Mouse (Mus musculus): ENCODE data around the gene Eif4e3.
A peak's percentile ranks its signal among the peaks of the same experiment; 100 is the strongest.

The Eif4e3 gene

DNA sequence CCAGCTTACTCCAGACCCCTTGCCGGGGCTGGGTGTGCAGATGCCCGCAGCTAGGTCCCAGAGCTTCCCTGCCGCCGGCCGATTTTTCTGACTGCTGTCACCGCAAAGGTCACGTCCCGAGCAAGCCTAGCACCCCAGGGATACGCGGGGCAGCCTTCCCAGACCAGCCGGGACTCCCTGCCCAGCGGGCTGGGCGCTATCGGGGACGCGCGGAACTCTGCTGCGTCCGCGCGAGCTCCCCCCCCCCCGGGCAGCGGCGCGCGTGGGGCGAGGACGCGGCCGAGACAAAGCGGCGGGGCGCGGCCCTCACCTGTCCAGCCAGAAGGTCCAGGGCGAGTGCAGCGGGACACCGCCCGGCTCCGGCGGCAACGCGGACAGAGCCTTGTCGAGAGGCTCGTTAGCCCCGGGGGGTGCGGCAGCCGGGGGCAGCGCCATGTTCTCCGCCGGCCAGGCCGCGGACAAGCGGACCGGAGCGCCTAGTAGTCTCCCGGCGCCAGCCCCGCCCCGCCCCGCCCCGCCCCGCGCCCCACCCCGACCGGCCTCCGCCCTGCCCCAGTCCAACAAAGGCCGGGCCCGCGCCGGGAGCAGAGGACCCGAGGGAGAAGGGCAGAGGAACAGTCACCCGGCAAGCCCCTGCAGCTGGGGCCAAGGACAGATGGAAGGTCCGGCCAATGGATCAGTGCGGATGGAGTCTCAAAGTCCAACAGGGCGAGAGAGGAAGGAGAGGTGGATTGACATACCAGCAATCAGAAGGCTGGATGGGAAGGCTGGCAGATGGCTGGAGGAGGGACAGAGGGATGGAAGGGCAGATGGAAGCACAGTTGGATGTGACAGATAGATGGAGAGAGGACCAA is at the start of gene Eif4e3, which contains the start of gene Gm20696:
Gene Eif4e3, minus strand, starts transcription at position 454 of the 854 bp plus-strand sequence.
Gene Gm20696, minus strand, starts transcription at position 480 of the 854 bp plus-strand sequence.
- peak; percentile 88 to 91 for DNase-seq

DNA sequence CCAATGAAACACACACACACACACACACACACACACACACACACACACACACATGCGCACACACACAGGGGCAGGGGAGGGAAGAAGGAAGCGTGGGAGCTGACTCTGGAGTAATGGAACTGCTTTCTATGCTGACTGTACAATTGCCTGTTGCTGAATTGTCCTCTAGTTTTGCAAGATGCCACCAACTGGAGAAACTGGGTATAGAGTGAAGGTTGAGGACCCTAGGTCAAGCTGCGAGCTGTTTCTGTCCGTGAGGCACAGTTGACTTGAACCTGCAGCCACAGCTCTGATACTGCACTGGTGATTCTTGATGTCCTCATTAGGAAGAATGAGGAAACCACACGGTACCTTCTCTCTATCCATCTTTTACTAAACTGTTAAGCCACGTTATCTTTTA is 49.3 kb upstream of the Eif4e3 start:
- no peak for DNase-seq

DNA sequence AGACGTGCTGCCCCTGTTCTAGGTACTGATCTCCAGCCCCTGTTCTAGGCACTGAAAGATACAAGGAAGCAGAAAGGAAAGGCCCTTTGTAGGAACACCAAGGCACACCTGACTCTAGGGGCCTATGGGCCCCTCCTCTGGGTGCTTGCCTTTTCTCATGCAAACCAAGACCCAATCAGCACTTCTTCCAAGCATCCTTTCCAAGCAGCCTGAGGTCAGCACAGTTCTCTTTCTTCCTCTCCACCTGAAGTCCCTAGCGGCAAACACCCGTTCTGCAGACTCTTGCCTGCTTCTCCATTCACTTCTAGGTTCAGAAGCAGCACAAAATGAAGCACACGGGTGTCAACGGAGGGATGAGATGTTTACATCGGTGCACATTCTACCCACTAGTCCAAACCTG is 48.6 kb upstream of the Eif4e3 start:
- no peak for DNase-seq

DNA sequence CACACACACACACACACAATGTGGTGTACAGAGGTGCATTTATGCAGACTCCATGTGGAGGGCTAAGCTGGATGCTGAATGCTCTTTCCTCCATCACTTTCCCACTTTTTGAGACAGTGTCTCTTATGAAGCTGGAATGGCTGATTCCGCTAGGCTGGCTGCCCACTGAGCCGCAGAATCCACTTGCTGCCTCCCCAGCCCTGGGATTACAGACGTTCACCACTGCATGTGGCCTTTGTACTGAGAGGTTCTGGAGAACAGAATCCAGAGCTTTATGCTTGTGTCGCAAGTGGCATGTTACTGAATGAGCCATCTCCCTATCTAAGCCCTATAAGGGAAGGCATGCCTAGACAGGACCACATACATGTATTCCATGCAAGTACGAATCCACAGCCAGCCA is 46.7 kb upstream of the Eif4e3 start:
- DNase-seq: no peak

DNA sequence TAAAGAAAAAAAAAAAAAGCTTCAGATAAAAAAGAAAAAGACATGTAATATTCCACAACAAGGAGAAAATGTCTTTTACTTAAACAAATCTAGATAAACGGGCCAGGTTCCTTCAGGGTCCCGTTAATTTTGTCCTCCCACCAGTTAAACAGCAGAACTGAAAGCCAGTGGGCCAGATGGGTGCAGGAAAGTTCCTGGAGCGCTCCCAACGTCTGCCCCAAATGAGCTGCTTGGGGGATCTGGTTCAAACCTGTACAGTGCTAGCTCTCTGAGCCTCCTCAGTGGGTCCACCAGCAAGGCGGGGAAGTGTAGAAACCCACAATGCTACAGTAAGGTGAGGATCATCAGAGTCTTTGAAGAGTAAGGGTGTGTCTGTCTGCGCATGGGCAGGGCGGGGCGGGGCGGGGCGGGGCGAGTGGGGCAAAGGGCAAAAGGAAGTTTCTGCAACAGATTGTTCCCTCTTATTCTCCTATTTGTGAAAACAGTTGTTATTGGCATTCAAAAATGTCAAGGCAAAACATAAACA is 45.1 kb upstream of the Eif4e3 start:
- no peak for DNase-seq

DNA sequence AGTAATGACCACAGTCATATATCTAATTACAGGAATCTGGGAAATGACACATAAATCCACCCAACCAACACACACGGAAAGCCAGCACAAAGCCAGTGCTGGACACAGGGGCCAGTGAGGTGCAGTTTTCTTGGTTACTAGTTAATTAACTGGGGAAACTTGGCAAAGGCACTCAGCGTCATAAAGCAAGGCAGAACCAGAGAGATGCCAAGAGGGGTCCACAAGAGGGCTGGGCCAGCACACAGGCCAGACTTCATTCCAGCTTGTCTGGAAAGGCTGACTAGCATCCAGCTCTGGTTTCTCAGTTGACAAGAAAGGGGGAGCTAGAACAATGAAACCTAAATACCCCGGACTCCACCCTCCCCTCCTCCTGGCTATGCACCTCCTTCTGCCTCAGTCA is 33.9 kb upstream of the Eif4e3 start:
- DNase-seq: no peak

DNA sequence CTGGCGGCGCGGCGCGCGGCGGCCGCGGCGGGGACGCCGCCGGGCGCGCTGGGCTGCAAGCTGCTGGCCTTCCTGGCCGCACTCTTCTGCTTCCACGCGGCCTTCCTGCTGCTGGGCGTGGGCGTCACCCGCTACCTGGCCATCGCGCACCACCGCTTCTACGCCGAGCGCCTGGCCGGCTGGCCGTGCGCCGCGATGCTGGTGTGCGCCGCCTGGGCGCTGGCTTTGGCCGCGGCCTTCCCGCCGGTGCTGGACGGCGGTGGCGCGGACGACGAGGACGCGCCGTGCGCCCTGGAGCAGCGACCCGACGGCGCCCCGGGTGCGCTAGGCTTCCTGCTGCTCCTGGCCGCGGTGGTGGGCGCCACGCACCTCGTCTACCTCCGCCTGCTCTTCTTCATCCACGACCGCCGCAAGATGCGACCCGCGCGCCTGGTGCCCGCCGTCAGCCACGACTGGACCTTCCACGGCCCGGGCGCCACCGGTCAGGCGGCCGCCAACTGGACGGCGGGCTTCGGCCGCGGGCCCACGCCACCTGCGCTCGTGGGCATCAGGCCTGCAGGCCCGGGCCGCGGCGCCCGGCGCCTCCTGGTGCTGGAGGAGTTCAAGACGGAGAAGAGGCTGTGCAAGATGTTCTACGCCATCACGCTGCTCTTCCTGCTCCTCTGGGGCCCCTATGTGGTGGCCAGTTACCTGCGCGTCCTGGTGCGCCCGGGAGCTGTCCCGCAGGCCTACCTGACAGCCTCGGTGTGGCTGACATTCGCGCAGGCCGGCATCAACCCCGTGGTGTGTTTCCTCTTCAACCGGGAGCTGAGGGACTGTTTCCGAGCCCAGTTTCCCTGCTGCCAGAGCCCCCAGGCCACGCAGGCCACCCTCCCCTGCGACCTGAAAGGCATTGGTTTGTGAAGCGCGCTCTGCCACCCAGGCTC is 26.6 kb upstream of the Eif4e3 start:
- DNase-seq: peak; percentile 64 to 70

DNA sequence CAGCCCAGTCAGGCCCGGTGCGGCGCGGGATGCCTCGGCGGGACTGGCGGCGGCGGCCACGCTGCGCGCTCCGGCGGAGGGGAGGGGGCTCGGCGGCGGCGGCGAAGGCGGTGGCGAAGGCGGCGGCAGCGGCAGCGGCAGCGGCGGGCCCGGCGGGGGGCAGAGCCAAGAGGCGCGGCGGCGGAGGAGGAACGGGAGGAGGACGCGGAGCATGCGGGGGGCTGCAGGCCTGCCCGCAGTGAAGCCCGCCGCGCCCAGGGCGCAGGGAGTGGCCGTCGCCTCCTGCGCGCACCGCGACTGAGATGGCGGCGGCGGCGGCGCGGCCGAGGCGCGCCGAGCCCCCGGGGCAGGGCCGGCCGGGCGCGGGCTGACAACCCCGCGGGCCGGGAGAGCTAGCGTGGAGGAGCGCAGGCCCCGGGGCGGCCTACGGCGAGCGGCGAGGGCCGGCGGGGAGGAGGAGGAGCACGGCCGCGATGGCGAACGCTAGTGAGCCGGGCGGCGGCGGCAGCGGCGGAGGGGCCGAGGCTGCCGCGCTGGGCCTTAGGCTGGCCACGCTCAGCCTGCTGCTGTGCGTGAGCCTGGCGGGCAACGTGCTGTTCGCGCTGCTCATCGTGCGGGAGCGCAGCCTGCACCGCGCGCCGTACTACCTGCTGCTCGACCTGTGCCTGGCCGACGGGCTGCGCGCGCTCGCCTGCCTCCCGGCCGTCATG is 25.8 kb upstream of the Eif4e3 start, which contains the start of gene Gpr27:
Gene Gpr27, plus strand, starts transcription at position 474 of the 710 bp plus-strand sequence.
- DNase-seq: peak; percentile 77 to 80

DNA sequence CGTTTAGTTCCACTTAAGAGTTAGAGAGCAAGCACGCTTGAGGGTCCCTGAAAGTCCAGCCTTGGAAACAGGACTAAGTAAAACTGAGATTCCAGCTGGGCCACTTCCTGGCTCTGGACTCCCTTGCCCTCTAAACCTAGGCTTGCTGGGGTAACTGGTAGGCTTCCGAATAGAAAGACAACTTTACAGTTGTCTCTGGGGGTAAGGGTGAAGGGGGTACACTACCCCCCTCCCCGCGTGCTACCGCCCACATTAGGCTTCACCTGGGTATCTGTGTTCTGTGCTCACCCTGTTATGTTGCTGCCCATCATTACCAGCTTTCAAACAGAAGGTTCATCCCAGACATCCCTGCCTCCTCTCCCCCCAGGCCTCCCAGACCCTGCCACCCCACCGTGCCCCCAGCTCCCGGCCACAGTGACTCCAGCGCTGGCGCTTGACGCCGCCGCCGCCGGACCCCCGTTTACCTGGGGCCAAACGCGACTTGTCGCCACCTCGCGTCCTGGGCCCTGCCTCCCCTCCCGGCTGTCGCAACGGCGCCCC is 25.2 kb upstream of the Eif4e3 start:
- DNase-seq: no peak

DNA sequence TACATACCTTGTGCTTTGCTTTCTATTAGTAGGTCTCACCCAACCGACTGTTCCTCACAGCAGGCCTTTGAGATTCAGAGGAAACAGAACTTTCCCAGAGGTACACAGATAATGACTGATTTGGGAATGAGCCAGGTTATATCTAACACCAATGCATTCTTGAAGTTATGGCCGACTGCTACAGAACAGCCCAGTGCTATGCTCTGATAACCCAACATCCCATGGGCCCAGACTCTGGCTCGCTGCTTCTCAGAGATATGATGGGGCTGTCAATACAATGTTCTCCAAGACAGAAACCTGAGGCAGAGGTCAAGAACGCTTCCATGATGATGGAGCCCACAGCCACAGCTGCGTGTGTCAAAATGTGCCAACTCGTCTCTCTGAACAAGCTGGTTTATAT is 21.9 kb upstream of the Eif4e3 start:
- no peak for DNase-seq

DNA sequence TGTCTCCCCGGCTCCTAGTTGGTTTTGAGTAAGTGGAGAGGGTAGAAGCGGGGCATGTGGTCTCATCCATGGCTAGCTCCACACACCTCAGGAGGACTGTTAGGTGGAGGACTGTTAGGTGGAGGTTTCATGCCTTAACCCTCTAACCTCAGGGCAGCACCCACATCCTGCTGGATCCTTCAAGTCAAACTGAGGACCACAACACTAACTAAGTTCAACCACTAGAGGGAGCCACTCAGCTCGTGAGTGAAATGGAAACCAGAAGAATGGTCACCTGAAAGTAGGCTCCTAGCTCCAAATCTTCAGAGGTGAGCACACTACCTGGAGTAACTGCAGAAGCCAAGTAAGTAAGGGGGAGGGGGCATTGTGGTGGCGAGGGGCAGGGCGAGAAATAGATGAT is 18.3 kb upstream of the Eif4e3 start:
- DNase-seq: no peak

DNA sequence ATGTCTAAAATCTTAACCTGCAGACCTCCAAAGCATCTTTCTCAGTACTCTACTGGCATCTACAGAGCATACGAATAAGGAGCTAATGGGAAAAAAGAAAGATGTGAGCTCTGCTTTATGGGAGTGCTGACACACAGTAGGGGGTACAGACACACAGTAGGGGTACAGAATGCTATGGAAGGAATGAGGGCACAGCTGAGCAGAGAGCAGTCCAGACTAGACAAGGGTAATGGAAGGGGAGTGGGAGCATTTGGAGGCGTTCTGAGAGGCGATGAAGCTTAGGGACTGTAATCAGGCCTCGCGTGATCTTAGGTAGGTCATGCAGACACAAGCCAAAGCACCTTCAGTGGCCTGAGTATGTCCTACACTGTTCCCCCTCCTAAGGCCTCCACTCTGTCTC is 17.4 kb upstream of the Eif4e3 start:
- DNase-seq: no peak

DNA sequence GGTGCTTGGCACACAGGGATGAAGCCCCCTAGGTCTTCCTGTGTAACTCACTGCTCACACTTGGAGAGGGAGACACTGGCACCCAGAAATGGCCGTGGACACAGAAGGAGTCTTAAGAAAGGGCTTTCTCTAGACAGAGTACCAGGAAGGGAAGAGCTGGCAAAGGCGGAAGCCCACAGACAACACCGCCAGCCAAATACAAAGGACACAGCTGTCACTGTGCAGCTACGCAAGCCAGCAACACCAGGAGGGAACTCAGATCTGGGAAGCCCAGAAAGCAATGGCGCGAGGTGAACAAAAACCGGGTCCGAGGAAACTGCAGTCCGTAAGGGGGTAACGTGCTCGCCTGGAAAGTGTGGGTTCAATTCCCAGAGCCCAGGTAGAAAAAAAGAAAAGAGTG is 11.5 kb upstream of the Eif4e3 start:
- DNase-seq: peak; percentile 39 to 41

DNA sequence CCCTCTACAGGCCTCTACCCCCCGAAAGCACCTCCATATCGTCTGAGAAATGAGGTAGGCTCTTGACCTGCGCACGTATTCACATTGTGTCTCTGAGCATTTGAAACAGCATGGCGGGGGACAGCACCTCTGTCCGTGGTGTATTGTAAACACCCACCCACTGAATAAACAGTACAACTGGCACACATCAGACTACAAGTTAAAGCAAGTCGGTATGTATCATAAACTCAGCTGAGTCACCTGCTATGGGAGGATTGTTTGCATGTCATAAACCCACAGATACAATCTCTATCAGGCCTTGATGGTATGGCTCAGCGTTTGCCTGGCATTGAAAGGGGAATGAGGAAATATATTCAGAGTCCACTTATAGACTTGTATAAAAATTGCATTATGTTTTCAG is 10.8 kb upstream of the Eif4e3 start:
- no peak for DNase-seq

DNA sequence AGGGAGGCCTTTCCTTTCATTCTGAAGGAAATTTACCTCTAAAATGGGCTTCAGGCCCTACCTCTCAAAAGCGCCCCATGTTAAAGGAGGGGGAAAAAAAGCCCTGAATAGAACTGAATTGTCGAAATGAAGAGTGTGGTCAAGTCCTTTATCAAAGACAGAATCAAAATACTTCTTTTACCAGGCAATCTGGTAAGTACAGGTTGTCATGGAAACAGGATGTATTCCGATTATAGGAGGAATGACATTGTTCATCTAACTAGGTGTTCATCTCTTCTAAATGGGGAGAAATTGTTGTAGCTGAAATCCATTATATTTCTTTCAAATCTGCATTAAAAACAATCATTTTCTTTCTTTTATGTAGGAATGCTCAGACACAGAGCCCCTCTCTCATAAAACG is 7.9 kb upstream of the Eif4e3 start:
- no peak for DNase-seq

DNA sequence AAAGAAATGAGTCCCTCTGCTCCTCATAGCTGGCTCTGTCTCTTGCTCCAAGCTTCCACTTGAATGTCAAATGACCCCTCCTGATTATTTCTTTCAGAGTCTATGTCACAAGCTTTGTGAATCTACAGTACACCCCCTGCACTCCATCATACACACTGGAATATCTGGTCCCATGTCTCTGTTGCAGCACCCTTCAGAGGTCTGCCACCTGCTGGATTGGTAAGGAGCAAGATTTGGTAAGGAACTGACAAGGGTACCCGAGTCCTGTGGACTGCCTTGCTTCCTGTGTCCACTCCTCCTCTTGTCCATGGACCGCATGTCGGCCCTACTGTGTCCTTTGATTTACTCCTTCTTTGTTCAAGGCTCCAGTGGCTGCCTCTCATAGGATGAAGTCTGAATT is 5.2 kb upstream of the Eif4e3 start:
- no peak for DNase-seq

DNA sequence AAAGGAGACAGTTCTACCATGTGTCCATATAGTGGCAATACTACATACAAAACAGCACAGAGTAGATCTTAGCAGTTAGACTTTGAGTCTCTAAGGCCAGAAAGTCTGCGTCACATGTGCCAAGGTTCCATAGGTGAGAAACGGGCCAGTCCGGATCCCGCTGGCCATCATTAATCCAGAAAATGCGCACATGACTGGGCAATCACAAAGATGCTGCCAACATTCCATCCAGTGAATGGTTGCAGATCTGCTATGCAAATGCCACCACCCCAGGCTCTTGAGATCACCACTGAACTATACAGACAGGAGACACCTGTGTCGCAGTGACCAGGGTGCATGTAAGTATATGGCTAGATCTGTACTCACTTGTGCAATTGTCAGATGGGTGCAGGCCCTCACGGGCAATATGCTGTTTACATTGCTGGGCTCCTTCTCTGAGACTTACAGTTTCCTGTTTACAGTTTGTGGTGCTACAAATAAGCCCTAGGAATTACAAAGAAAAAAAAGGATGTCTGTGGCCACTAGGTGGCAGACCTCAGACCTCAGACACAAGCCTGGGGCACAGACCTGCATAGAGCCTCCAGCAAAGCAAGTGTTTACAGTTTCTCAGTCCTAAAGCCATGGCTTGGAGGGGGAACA is 4.0 kb upstream of the Eif4e3 start:
- peak; percentile 73 to 82 for DNase-seq

DNA sequence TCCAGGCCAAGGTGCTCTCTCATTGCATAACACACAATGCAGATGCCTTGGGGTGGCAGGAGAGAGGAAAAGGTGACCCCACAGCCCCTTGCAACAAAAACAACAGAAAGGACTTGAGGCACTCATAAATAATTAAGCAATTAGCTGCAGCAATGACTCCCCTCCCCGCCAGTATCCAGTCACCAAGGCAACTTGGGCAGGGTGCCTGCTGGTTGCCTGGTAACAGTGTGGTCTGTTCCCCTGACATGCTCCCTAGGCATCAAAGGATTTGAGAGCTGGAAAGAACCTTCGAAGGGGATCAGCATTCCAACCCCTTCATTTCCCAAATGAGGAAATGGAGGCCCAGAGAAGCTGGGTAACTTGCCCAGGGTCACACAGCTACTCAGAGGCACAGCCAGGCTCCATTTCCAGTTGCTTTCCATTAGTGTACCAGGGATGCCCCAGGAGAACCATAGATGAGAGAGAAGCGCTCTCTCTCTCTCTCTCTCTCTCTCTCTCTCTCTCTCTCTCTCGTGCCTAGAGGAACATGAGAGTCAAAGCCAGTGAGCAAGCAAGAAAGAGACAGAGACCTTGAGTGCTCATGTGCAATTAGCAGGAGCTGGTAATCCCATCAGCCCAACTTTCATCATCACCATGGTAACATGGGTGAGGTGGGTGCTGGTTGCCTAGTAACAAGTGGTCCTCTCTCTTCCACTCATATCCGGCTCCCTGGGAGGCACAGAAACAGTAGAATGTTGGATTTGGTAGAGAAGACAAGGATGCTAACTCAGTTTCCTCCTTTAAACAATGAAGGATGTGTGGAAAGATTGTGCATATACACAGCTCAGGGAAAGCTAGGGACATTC is 3.1 kb upstream of the Eif4e3 start:
- peak; percentile 56 to 71 for DNase-seq

DNA sequence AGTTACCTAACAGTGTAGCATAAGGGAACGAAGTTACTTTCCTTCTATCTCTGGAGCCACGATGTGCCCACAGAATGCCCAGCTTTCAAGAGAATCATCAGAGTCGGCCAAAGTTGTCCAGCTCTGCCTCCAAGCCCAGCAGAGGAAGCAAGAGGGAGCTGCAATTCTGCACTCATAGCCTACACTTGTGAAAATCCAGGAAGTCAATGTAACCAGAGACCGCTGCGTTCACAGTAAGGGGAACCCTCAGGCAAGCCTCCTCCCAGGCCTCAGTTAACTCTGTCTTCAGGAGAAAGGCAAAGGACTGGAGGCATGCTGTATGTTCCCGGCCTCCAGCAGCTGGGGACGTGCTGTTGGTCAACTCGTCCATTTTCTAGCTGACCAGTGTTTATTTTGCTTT is 719 bp upstream of the Eif4e3 start:
- DNase-seq: no peak

DNA sequence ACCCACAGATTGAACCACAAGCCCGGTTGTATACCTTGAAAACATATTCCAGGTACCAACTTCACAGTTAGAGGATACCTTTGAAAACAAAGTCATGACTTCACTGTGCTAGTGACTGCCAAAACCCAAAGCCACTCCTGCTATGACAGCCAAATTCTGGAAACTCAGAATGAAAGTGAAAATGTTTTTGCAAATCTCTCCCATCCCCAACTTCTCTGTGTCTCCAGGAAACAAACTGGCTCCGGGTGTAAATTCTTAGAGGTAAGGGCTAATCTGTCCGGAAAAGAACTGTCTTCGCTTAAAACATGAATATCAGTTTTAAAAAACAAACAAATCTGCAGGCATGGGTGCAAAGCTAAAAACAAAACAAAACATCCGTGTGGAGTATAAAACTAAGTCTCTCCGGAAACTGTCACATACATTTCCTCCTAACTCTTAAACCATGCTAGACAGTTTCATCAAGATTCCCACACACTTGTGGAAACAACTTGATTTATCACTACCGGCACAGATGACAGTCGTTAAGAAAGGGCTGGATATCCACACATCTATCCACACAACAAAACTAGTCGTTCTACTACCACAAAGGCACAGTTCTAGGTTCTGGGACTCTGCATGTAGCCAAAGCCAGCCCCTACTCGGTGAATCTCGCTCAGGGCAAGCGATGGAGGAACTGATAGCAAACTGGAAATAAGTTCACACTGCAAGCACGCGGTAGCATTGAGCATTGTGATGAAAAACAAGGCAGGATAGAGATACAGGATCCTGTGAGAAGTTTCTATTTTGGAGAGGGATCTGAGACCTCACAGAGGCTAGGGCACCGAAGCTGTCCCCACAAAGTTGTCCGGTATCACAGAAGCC is 884 bp downstream of the Eif4e3 start:
- DNase-seq: no peak

Measured in cerebellum, postnatal 25 days (tissue).